Mouse (Mus musculus): ENCODE results near the gene Cfc1. TPM values are rescaled to one million over a fixed set of nuclear protein-coding genes. Genes with fewer than 3 reads are reported as not detected.

Gene Cfc1
- polyA plus RNA-seq, 1 experiment: not detected

Other genes starting within 250 kb of the Cfc1 start
- gene Ccdc115, start 96.0 kb upstream of the Cfc1 start, polyA plus RNA-seq (2012; rRNA removed): 16.6 and 20.1 TPM in 2 replicates
- gene Imp4, start 95.8 kb upstream of the Cfc1 start, polyA plus RNA-seq (2012; rRNA removed): 36.5 and 52.1 TPM in 2 replicates
- gene Ptpn18, start 75.9 kb upstream of the Cfc1 start, polyA plus RNA-seq (2012; rRNA removed): 64.2 and 84.7 TPM in 2 replicates
- 0.06 TPM in 1 of 2 replicates, not detected in the other for gene Prss39, start 37.2 kb upstream of the Cfc1 start, polyA plus RNA-seq (2012; rRNA removed)
- gene Prss40, start 25.3 kb downstream of the Cfc1 start, polyA plus RNA-seq (2012; rRNA removed): not detected in 2 replicates
- gene Amer3, start 44.0 kb downstream of the Cfc1 start, polyA plus RNA-seq (2012; rRNA removed): 0.07 and 0.08 TPM in 2 replicates